Mouse (Mus musculus) right cerebral cortex, postnatal 25 days (tissue): ENCODE results near the gene Rarg.

Experiments used
- DNase-seq: peaks from one replicate; pipeline ENCODE4 v3.0.0; 2022

The Rarg gene

DNA sequence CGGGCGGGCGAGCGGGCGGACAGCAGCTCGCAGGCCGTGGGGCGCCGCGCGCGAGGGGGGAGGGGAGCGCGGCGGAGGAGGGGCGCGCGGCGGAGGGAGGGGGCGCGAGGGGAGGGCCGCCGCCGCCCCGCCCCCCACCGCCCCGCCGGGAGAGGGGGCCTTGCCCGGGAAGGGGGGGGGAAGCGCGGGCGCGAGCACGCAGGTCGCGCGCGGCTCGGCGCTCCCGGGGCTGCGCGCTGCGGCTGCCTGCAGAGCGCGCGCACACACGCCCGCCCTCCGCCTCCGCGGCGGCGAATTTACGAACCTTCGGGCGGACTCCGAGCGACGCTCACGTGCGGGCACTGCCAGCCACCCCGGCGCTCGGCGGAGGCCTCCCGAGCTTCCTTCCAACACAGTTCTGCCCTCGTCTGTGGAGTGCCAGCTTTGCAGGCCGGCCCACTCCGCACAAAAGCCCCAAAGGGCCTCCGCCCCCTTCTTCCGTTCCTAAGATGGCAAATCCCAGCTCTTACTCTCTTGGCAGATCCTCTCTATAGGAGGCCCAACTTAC lies 53.4 kb downstream of the Rarg start:
- peak; percentile 75 for DNase-seq

DNA sequence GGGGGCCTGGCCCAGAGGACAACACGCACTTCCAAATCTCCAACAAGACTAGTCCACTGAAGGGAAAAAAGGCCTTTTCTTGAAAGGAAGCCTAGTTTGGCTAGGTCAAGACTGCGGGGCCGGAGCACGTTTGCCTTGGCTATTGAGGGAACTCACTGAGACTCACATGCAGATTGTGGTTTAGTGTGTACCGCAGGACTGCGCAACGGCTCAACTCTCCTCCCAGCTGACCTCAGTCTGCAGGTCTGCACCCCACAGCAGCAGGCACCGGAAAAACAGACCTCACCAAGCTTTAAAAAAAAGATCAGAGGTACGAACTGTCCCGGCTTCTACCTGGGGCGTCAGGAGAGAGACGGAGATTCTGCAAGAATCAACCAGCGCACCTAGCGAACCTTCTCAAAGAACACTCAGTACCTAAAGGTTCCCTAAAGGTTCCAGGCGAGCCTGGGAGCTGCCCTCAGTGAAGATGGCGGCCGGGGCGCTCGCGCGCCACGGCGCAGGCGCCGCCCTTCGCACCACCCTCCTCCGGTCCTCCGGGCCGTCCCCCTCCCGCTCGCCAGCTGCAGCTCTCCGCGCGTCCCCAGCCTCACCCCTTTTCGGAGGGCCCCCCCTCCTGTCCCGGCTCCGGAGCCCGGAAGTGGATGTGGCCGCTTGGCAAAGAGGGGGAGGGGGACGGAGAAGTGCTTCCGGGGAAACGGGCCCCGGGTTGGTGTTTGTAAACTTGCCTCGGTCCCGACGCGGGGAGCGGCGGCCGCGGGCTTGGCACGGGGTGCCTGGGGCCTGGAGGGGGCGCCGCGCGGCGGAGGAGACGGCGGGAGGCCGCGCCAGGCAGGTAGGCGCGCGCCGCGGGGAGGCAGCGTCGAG lies 54.1 kb downstream of the Rarg start, which contains the start of gene Zfp740:
Zfp740 (plus strand) TSS at position 279 of the 864 bp plus-strand sequence.
- DNase-seq: peak; percentile 95

DNA sequence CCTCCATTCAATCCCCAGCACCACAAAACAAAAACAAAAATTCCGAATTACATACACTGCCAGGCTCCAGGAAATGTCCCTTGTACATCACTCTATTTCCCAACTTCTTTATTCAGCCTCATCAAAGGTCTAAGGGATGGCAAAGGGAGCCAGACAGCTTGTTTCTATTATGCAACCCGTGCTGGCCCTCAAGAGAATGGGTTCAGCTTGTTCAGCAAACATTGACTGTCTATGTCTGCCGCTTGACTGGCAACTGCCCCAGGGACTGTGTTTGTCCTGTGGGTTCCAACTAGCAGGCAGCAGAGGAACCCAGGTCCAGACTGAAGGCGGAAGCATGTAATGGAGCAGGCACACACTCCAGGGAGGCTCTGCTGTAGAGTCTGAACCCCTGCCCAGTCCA lies 58.5 kb downstream of the Rarg start:
- no peak for DNase-seq

DNA sequence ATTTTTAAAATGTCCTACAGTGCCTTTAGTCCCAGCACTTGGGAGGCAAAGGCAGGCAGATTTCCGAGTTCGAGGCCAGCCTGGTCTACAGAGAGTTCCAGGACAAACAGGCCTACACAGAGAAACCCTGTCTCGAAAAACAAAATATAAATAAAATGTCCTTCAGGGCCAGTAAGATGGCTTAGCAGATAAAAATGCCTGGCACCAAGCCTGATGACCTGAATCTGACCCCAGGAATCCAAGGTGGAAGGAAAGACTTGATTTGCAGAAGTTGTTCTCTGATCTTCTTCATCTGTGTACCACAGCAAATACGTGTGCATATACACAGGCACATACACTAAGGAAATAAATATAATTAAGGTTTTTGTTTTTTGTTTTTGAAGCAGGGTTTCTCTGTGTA lies 61.9 kb downstream of the Rarg start:
- DNase-seq: no peak

DNA sequence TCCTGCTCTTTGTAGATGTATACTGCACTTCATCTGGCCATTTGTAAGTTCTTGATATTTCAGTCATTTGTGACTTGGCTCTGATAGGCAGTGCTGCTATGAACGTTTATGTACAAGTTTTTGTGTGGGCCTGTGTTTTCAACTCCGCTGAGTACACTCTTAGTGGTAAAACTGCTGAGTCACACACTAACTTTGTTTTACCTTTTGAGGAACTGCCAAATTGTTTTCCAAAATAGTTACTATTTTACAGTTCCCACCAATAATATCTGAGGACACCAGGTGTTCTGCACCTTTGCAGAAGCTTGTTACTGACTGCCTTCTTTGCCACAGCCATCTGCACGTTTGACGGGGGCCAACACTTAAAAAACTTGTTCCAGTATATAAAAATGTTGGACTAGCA lies 62.9 kb downstream of the Rarg start:
- no peak for DNase-seq

DNA sequence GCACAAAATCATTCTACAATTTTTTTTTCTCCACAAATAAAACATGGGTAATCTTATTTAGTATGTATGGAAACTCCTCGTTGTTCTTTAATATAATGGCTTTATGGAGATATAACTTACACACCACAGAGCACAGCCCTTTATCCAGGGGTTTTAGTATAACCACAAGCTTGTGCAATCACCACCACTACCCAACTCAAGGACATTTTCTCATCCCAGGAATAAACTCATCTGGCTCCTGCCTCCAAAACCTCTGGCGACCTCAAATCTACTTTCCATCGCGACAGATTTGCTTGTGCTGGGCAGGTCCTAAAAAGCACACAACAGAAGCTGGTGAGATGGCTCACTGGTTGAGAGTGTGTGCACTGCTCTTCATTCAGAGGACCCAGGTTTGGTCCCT lies 63.7 kb downstream of the Rarg start:
- no peak for DNase-seq

DNA sequence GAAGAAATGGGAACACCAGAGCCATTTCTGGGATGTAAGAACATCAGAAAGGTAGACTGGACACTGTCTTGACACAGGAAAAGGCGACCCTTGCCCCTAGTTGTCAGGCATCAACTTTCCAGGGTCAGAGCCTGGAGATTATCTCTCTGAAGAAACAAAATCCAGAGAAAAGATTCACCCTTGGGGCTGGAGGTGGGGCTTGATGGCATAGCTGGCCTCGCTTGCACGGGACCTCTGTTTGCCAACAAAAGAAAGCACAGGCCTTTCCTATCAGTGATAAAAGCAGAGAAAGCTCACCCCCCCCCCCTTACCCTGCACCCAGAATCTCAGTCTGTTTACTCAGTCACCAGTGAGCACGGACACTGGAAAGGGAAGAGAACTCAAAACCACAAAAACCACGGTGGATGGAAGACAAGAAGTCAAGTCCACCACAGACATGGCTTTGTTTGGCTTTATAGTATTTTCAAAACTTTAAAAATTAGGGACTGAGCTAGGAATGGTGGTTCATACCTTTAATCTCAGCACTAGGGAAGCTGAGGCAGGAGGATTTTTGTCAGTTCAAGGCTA lies 64.4 kb downstream of the Rarg start:
- no peak for DNase-seq

DNA sequence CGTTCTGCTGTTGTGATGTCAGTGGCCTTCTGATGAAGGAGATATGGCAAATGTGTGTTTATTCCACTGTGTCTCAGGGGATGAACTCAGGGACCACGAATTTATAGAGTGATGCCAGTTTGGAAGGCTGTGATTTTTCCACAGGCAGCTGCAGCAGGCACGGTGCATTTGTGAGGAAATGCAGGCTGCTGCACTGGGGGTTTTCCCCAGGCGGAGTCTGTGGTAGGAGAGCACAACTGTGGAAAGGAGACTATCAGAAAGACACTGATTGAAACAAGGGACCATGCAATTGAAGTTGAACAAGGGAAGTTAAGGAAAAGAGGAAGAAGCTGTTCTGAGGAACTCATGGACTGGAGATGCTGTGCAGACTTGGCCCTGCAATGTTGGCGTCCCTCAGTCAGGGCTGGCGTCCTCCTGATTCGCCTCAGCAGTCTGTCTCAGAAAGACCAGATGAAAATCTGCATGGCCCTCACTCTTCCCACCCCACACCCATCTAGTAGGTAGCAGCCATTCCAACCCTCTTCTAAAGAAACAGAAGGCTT lies 65.0 kb downstream of the Rarg start:
- no peak for DNase-seq

DNA sequence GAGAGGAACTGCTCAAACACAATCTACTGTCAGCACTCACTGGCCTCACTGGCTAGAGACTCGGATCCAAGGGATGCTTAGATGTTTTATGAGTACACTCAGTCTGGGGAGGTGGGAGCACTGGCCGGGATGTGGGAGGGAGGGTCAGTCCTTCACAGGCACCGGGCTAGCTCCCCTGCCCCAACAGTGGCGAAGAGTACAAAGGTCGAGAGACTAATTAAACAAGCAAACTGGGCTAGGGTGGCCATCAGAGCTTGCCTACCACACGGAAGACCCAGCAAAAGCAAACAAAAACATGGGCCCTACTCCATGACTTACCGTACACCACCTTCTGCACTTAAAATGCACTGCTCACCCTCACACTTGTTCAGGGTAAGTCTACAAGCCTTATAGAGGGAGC lies 65.6 kb downstream of the Rarg start:
- no peak for DNase-seq

DNA sequence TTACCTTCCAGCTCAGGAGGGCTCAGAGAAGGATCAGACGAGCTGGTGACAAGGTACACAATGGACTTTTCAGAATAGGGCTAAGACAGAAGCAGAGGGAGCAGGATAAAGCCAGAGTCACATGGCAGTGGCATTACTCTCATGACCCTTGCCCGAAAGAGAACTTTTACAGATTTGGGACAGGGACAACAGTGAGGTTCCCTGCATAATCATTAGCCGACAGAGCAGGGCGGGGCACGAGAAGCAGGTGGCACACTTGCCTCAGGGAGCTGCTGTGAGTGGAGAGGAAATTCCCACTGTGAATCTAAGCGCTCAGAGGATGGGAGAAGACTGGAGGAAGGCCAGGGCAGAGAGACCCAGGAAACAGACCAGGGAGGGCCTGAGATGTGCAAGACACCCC lies 68.4 kb downstream of the Rarg start:
- DNase-seq: no peak

DNA sequence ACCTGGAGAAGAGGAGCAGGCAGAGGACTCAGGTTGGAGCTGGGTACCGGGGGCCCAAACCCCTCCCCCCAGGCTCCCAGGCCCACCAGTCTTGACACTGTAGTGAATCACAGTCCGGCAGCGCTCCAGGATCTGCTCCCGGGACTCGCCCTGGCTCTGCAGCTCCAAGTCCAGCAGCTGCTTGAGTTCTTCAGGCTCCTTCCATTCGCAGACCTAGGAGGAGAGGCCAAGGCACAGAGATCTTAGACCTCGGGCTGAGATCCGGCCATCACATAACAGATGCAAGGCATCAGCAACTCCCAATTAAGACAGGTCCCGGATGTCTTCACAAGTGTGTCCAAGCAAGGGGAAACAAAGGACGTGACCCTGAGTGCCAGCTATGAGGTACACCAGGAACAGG lies 69.2 kb downstream of the Rarg start:
- no peak for DNase-seq

DNA sequence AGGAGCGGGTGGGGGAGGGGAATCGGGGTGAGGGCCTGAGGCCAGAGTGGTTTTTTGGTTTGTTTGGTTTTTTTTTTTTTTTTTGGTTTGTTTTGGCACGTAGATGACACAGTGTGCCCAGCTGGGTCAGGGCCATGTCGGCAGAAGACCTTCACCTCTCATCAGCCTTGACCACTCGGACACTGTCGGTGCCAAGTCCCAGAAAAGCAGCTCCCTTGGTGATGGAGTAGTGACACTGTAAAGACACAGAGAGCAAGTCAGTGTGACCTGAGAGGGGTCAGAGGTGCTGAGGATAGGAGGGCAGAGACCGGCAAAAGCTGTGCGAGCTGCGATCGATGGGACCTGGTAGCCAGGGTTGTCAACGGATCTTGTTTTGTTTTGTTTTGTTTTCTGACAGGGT lies 71.1 kb downstream of the Rarg start:
- DNase-seq: no peak
